Mouse (Mus musculus) spleen, adult 18-20 months (tissue): ENCODE results near the gene Nop53.

Experiments
- DNase-seq, 2 experiments: peaks; one replicate each; pipeline ENCODE4 v3.0.0; 2022; ENCODE audit warnings: mixed read lengths in 2 of 2

The Nop53 gene

GRCm38 (mm10) chr7:15956143-15956542, 10.3 kb upstream of the Nop53 start:
- no peak for DNase-seq

DNA sequence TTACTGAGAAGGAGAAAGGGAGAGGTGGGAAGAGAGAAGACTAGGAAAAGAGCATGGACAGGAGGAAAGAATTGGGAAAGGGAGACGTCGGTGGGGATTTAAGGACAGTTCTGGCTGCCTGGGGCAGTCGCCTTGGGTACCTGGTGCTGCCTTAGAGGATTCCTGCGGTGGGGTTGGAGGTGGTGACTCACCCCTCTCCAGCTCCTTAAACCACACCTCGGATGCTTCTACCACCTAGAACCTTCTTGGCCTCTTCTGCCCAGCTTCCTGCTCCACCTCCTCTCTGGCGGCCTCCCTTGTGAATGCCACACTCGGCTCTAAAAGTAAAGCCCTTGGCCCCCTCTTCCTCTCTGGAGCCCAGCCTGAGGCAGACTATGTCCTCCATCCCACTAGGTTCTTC, 9.6 kb upstream of the Nop53 start:
- DNase-seq: no peak

- DNase-seq: no peak
These were observed 9.1 kb upstream of the Nop53 start for GRCm38 (mm10) chr7:15954978-15955443.

- DNase-seq: no peak
These were observed 8.6 kb upstream of the Nop53 start for GRCm38 (mm10) chr7:15954436-15954835.

GRCm38 (mm10) chr7:15953307-15954074, 7.6 kb upstream of the Nop53 start:
- no peak for DNase-seq

- DNase-seq: no peak
These were observed 6.5 kb upstream of the Nop53 start for GRCm38 (mm10) chr7:15952416-15952815.

- no peak for DNase-seq
These were observed 4.1 kb upstream of the Nop53 start for GRCm38 (mm10) chr7:15950008-15950407.

DNA sequence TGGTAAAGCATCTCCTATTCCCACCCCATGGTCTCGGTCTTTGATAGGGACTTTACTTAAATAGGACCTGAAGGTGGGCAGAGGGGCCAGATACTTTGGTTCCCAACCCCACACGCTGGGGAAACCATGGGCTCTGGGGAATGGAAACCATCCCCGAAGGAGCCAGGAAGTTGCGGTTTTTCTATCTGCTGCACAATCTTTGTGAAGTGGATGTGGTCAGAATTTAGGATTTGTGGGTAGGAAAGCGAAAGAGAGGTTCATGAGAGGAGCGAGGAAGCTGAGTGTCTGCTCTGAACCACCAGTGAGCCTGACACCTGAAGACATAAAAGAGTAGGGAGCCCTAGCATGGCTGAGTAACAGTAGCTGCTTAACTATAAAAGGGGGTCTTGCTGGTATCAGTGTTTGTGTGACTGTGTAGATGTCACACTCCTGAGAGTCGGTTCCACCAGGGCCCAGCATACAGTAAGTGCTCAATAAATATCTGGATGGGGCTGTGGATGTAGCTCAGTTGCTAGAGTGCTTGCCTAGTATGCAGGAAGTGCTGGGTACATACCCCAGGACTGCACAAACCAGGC, 3.4 kb upstream of the Nop53 start:
- DNase-seq: no peak

DNA sequence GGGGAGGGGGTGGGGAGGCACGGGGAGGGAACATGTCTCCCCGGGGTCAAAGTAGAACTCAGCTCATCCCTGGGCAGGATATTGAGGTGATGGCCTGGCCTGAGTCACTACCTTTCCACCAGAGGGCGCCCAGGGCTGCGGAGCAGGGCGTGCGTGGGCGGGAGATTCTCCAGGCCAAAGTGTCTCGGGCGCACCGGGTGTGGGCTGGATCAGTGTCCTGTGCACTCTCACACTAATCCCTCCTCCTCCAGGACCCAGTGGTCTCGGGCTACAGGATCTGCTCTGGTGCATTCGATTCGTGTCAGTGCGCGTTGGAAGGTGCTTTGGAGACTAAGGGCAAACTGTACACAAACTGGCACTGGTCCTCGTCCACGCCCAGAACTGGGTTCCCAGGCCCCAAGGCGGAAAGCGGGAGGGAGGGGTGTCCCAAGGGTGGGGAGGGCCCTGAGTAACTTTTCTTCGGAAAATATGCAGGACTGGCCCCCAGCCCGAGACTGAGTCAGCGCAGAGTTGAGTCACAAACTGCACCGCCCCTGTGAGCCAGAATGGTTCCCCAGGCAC, 2.6 kb upstream of the Nop53 start:
- peak; percentile 69 to 89 for DNase-seq

DNA sequence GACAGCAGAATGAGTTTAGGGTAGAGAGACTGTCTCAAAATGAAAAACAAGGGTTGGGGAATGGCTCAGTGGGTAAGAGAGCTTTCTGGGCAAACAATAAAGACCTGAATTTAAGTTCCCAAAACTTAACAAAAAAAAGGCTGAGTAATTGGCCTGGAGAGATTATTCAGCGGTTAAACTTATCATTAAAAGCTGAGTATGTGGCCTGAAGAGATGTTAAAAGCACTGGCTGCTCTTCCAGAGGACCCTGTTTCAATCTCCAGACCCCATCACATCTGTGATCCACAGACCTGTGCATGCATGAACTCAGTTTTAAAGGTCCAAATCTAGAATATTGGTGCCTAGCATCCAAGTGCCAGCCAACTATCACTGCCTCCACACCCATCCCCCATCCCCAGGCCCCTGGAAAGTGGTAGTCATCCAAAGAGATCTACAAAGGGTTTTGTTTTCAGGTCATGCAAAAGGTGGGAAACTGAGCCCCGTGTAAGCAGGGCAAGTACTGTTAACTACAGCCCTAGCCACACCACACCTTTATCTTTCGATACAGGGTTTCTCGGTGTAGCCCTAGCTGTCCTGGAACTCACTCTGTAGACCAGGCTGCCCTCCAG, 1.9 kb upstream of the Nop53 start:
- no peak for DNase-seq

DNA sequence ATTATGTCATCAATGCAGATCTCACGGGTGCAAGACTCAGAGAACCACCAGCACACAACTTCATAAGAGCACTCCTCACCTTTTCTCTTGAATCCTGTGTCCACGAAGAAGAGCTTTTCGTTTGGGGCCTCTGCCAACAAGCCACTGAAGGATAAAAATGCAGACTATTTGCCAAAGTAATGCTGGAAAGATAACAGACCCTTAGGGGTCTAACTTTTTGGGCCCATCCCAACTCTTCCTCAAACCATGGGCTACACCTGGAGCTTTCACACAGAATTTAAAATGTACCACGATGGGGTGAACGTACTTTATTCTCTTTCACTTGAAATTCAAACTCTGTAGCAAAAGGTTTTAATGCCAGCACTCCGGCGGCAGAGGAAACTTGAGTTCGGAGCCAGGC, 663 bp downstream of the Nop53 start:
- no peak for DNase-seq

DNA sequence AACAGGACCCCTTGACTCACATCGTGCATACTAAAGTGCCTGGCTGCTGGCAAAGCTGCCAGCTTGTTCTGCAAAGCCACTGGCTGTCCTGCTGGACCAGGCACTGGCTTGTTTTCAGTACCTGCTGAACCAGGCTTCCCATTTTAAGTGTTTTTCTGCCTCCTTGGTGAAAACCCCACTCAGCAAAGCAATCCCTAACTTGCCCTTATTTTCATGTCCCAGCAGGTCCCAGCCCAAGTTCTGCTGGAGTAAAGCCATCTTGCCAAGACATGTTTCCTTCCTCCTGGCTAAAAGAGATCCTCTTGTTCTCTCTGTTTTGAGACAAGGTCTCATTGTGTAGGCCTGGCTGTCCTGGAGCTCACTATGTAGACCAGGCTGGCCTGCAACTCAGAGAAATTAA, 1.6 kb downstream of the Nop53 start:
- DNase-seq: no peak

DNA sequence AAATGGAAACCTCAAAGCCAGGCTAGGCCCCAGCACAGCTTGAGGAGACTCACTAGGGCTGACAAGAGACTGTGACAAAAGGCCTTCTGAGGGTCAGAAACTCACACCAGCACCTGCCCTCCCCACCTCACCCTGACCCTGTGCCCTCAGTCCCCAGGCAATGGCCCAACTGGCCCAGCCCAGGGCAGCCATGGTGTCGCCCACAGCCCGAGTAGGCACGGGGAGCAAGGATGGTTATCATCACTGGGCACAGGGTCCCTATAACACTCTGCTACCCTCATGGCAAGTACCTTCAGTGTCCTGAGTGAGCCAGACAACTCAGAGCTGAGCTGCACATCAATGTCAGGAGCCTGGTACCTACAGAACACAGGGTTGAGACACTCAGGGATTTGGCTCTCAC, 7.3 kb downstream of the Nop53 start:
- no peak for DNase-seq

DNA sequence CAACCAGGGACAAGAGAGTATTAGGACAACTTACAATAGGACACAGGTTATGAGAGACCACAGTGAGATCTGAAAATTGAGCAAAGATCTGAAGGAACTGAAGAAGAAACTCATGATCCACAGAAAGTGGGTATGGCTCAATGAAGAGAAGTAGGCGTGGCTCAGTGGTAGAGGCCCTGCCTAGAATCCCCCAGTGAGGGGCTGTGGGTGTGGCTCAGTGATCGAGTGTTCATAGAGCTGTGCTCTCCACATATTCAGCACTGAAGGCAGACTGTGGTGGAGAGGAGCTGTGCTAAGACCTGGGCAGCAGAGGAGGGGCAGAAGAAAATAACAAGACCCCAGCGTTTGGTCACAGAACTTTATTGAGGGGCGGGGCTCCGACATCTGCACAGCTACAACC, 8.4 kb downstream of the Nop53 start:
- no peak for DNase-seq

DNA sequence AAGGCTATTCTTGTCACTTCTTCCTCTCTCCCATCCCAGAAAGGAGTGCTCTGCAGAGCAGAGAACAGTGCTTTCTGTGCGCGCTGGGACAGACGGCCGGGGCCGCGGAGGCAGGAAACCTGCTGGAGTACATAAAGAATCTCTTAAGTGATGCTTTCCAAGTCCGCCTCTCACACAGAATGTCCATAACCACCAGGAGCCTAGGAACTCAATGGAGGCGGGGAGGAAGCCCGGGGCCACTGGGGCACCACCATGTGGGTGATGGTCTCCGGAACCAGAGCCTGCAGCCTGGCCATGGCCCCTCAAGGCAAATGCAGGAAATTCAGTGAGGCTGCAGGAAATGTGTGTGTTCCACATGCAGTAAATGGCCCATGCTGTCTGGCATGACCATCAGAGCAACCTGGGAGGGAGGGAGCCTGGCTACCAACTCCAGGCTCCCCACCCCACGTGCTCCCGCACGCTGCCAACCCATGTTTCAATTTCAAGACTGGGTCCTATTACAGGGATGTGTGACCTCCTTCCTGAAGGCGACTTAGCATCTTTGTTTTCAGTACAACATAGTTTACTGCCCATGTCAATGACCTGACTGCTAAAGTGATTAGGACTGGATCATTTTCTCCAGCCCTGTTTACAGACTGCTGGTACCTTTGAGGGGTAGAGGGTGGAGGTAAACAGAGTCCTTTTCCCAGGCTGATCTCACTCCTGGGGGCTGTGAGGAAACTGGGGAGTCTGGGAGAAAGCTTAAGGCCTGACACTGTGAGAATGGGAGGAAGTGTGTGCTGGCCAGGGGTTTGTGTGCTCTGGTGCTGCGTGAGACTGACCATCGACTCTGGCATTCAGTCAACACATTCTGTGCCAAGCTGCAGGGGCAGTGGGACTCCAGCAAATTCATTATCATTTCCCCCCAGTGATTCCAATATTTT, 12.2 kb downstream of the Nop53 start:
- no peak for DNase-seq

DNA sequence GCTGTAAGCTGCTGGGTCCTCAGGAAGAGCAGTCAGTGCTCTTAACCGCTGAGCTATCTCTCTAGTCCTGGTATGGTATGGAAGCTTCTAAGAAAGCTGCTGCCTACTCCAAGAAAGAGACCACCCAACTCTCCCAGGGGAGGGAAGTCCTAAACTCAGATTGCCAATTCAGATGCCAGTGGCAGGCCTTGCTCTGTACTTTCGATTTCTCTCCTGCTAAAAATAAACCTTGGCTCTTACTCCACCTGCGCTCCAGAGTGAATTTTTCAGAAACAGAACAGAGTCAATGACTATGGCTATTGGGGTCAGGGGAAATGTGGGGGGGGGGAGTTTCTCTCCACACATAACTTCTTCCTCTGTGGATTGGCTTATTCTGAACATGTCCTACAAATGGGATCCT, 14.2 kb downstream of the Nop53 start:
- no peak for DNase-seq

DNA sequence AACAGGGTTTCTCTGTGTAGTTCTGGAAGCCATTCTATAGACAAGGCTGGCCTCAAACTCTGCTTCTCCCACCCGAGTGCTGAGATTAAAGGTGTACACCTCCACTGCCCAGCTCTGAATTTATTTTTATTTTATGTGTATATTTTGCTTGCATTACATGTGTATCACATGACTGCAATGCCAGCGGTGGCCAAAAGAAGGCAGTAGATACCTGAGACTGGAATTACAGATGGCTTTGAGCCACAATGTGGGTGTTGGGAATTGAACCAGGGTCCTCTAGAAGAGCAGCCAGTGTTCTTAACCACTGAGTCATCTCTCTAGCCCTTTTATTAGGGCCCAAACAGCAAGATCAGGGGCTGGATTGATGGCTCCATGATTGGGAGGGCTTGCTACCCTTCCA, 15.3 kb downstream of the Nop53 start:
- no peak for DNase-seq

GRCm38 (mm10) chr7:15929910-15930309, 16.0 kb downstream of the Nop53 start:
- DNase-seq: peak; percentile 40 to 70

- DNase-seq: peak; percentile 81 to 89
These were observed 23.6 kb downstream of the Nop53 start, which contains the start of gene Selenow for GRCm38 (mm10) chr7:15922220-15922773. Gene Selenow, minus strand, starts transcription at chr7:15922402.

DNA sequence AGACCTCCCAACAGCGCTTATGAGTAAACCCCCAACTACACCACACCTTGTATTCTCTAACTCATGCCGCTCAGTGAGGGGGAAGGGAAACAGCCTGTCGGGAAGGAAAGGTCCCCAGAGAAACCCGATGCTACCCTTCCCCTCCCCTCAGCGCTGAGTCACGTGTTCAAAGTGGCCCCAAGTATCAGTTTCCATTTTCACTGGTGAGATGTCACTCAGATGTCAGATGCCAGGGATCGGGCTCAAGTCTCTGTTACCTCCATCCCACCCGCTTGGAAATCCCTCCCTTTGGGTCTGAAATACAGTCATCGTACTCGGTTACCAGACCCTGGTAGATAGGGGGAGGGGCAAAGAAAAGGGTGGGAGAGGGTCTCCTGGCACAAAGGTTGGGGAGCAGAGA, 24.1 kb downstream of the Nop53 start:
- peak; percentile 22 to 41 for DNase-seq

DNA sequence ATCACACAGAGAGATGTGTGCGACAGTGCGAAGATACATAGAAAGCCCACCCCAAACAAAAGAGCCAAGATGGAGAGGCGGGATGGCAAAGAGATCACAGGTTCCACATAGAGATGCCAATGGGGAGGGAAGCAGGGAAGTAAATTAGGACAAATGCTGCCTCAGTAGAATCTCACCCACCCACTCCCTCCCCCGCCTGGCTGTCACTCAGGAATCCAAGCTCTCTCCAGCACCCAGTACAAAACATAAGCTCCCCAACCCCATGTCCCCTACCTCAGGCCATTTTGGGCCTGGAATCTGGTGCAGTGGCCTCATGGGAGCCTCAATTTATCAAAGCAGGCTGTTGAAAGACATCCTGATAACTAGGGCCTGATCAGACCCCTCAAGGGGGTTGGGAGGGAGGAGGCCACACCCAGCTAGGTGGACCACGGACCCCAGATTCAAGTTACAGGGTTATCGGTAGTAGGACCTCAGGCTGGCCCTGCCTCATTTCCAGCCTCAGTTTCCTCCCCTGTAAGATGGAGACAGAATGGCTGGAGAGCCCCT, 25.2 kb downstream of the Nop53 start:
- DNase-seq: no peak

- no peak for DNase-seq
These were observed 25.9 kb downstream of the Nop53 start for GRCm38 (mm10) chr7:15919947-15920346.
